Mouse (Mus musculus) large intestine, adult 2 months (tissue): ENCODE measurements around the gene Vcam1. TPM values are rescaled to one million over a fixed set of nuclear protein-coding genes. Genes with fewer than 3 reads are reported as not detected.

Experiments used
- DNase-seq: peaks from one replicate; pipeline ENCODE4 v3.0.0-alpha.2; 2012; ENCODE audit warnings: low read depth, low spot score
- WGBS: fragments of 180-500 bp; shearing (Covaris S2); methylation state at CpG from one replicate; pipeline ENCODE4 v1.1.7; 2018; 5-methylcytosine and 5-hydroxymethylcytosine counted together
- polyA plus RNA-seq: library from polyadenylated mRNA; depleted of rRNA; stranded (reverse); fragments of >200 nt; gene quantifications from 2 replicates; pipeline ENCODE4 v1.2.3, GENCODE M21; 2012

Gene Vcam1
- polyA plus RNA-seq, 1 experiment = 2.1 TPM

- WGBS = 75% methylated on average over 3 of the region's 3 CpGs
- no peak for DNase-seq
Measured at GRCm38 (mm10) chr3:116127836-116128235, 1.7 kb downstream of the Vcam1 start.

DNA sequence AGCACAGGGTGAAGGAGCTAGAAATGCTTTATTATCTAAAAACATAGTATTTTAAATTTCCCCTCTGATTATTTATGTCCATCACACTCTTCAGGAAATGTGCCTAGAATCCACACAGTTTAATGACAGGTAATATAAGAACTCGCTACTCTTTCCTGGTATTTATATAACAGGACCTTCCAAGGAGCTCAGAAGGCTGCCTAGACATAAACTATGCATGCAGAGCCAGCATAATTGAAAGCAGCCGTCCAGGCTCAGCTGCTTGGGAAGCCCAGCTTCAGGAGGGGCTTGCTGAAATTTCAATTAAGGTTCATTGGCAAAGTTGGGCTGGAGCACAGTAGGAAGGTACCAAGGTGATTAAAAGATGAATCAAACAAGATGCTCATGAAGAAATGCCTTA lies 2.2 kb downstream of the Vcam1 start:
- 17% methylated on average over 2 of the region's 2 CpGs for WGBS
- no peak for DNase-seq

GRCm38 (mm10) chr3:116126508-116127190 lies 2.8 kb downstream of the Vcam1 start:
- DNase-seq = no peak

GRCm38 (mm10) chr3:116126070-116126469 lies 3.4 kb downstream of the Vcam1 start:
- 37% methylated on average over 4 of the region's 4 CpGs for WGBS
- no peak for DNase-seq

More at GRCm38 (mm10) chr3:116126508-116127190, 2.8 kb downstream of the Vcam1 start:
- WGBS = 88% methylated on average over 7 of the region's 7 CpGs

DNA sequence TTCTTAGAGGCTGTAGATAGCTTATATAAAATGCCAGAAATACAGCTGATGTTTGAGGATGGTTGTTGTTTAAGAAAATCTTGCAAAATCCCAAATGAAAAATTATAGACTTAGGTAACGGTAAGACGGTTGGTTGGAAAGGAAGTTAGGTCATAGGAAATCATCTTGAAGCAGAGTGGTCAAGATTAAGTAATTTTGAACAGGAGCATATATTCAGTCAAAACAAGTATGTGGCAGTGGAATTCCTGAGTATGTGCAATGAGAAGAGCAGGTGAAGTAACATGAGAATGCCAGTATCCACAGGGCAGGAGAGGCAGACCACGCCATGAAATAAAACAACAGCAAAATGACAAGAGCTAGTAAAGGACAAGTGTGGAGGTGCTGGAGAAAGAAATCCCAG lies 5.7 kb downstream of the Vcam1 start:
- DNase-seq = no peak
- 89% methylated on average over 3 of the region's 3 CpGs for WGBS

DNA sequence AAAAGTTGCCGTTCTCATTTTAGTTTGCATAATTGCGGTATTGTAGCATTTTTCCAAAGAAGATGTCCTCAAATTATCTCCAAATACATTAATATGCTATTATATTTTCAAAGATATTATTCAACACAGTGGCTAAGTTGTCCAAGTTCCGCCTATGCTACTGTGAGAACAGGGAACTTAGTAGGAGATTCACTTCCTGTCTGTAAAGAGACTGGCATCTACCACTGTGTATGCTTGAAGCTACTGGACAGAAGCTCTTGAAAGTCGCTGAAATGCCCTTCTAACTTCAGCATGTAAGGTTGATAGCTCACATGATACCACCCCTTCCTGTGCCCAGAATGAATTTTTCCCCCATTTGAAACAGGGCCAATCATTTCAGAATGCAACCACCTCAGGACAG lies 6.8 kb downstream of the Vcam1 start:
- 56% methylated on average over 4 of the region's 4 CpGs for WGBS
- DNase-seq = no peak

- WGBS = 76% methylated on average over 3 of the region's 3 CpGs
- DNase-seq = no peak
Measured at GRCm38 (mm10) chr3:116121026-116121425, 8.5 kb downstream of the Vcam1 start.

GRCm38 (mm10) chr3:116120391-116120790 lies 9.1 kb downstream of the Vcam1 start:
- no peak for DNase-seq
- 91% methylated on average over 6 of the region's 6 CpGs for WGBS

DNA sequence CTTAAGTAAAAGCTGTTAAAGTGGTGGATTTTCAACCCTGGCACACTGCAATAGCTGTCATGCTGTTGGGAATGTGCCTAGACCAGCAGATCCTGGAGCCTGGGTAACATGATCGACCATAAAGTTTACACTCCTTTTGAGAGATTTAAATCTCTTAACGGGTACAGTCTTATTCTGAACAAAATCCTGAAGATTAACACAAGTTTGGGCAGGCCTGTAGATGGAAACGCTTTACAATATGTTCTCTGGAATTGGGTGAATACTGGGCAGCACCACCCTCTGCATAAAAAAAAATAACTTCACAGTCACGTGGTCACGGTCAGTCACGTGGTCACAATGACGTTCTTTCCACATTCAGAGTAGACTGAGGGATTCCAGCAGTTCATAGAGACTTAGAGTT lies 10.3 kb downstream of the Vcam1 start:
- DNase-seq = no peak
- WGBS = 70% methylated on average over 7 of the region's 7 CpGs

- no peak for DNase-seq
- 30% methylated on average over 4 of the region's 4 CpGs for WGBS
Measured at GRCm38 (mm10) chr3:116117046-116117445, 12.4 kb downstream of the Vcam1 start.

DNA sequence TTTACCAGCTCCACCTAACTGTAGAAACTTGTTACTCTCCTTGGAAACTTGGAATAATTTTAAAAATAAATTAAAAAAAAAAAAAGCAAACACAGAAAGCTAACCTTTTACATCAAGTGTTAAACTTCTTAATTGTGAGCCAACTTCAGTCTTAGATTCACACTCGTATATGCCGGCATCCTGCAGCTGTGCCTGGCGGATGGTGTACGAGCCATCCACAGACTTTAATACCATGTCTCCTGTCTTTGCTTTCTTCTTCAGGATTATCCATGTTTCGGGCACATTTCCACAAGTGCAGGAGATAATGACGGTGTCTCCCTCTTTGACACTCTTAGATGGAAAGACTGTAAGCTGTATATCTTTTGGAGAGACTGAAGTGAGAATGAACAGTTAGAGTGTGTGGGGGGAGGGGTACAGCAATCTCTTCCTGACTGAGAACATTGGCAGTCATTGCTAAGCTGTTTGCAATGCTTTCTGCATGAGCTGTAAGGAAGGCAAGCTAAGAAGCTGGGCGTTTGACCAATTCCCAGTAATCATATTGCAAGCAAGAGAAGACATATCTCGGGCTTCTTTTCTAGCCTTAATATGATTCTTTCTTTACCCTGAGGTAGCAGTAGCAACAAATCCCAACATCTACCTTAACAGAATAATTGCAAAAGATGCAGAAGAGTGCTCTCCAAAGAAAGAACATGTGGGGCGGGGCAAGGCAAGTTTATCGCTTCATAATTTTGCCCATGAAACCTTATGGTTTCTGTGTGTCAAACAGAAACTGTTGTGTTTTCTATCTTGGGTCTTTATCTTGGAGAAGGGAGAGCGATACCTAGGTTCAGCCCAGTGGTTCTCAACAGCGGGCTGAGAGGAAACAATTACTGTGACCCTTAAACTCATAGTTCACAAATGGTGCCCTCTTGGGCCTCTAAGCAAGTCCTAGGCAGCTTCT lies 15.0 kb downstream of the Vcam1 start:
- 77% methylated on average over 12 of the region's 12 CpGs for WGBS
- no peak for DNase-seq

GRCm38 (mm10) chr3:116113443-116114241 lies 15.8 kb downstream of the Vcam1 start:
- no peak for DNase-seq
- WGBS = 63% methylated on average over 7 of the region's 7 CpGs

GRCm38 (mm10) chr3:116112816-116113405 lies 16.6 kb downstream of the Vcam1 start:
- no peak for DNase-seq
- WGBS = 86% methylated on average over 5 of the region's 5 CpGs

- DNase-seq = no peak
- WGBS = 90% methylated on average over 5 of the region's 5 CpGs
Measured at GRCm38 (mm10) chr3:116105713-116106112, 23.8 kb downstream of the Vcam1 start.

DNA sequence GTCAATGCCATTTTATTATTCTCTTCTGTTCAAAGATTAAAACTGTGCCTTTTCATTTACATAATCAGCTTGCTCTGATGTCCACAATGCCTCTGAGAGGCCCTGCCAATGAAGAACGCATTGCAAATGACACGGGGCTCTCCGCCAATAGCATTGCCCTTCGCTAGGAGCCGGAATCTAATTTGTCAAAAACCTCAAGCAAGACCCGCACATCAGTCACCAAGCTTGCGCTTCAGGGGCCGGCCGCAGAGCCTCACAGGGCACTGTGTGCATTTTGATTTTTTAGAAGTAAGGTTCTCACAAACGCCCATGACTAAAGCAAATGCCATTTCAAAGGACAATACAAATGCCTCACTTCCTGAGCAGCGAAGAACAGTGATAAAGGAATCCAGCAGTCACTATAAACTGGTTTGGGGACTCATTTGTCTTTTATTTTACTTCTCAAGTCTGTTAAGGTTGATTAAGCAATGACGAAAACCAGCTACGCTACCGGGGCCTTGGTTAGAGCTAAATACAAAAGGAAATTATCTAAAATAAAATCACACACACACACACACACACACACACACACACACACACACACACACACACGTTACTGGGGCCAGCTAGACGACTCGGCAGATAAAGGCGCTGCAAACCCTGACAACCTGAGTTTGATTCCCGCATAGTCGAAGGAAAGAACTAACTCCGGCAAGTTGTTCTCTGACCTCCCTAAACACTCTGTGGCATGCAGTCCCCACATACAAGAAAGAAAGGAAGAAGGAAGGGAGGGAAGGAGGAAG lies 24.4 kb downstream of the Vcam1 start:
- DNase-seq = no peak
- WGBS = 44% methylated on average over 21 of the region's 21 CpGs

DNA sequence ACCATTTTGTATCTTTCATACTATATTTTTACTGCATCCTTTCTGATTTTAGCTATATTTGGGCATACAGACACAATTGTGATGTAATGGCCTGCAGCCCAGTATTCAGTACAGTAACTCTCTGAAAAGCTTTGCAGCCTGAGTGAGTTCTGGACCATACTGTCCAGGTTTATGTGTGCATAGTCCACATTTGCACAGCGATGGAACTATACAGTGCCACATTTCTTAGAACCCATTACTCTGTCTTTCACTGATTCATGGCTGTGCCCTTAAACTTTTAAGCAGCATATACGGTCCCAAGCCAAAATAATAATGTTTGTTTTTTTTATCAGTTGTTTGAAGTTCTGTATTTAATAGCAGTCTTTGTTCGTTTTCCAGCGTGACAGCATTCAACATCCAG lies 25.2 kb downstream of the Vcam1 start:
- 47% methylated on average over 4 of the region's 4 CpGs for WGBS
- DNase-seq = no peak

DNA sequence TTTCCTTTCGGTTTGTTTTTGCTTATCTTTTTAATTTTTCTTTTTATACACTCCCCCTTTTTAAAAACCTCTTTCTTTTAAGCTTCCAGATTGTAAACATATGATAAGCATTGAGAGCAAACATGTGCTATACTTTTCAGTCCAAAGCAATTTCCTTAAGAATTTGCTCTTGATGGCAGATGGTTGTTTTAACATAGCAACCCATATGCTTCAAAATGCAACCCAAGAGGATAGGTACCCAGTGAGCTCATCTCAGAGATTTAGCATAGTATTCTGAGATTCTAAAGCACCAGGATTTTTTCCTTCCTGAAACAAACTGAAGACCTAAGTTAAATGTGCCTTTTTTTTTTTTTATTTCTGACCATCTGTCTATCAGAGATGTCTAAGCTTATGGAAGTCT lies 28.6 kb downstream of the Vcam1 start:
- WGBS = 77% methylated on average over 1 of the region's 1 CpGs
- no peak for DNase-seq

GRCm38 (mm10) chr3:116095934-116096333 lies 33.6 kb downstream of the Vcam1 start:
- DNase-seq = no peak
- 88% methylated on average over 3 of the region's 3 CpGs for WGBS

DNA sequence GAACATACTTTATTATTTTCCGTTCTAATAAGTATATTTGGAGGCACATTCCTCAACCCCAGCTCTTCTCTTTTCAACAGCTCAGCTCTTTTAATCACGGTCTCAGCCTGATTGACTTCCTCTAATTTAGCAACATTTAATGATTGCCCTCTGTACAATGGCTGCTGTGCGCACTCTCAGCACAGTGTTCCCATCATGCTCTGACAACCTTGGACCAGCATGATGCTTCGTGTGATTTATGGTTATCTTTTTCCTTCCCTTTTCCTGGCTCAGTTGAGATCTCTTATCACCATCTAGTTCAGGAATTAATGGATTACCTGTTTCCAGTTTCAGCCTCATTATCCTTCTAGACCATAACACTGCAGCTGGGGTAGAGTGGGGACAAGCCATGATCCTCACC lies 34.2 kb downstream of the Vcam1 start:
- WGBS = 82% methylated on average over 4 of the region's 4 CpGs
- DNase-seq = no peak
